Mouse (Mus musculus) liver, embryonic 14.5 days (tissue): ENCODE data around the gene Rdh7.

Experiments used
- CTCF ChIP-seq: IDR thresholded peaks from 2 replicates; pipeline ENCODE4 v1.5.1; 2016; ENCODE audit warnings: antibody characterized with exemption, low read depth, control low read depth
- EP300 ChIP-seq: IDR thresholded peaks from 2 replicates; pipeline ENCODE4 v1.6.1; 2016; ENCODE audit warnings: antibody characterized with exemption, low read depth

- TF ChIP-seq CTCF: no peak
- TF ChIP-seq EP300: no peak
These were observed 9.6 kb upstream of the Rdh7 start, which contains the start of gene Sdr9c7 for GRCm38 (mm10) chr10:127898218-127898617.
